Mouse (Mus musculus) T-helper 2 cell (primary cell): Measurements from ENCODE around the gene Xntrpc.

Source experiments
- in situ Hi-C: fragments of 300-600 bp; cut with MboI, MseI; formaldehyde crosslinking; loops from one replicate; pipeline ENCODE4 v1.15.1; 2025; ENCODE audit warnings: high pct_unique_total_duplicates

Gene Xntrpc

GRCm38 (mm10) chr7:102137464-102137863 is 72.0 kb downstream of the Xntrpc start:
- in situ Hi-C loops: loop anchor here (25.0 kb wide), 1 partner anchor 325 kb away; no protein-coding TSS in a partner anchor

GRCm38 (mm10) chr7:102137898-102138297 is 72.4 kb downstream of the Xntrpc start:
- in situ Hi-C loops: loop anchor here (25.0 kb wide), 1 partner anchor 324 kb away; no protein-coding TSS in a partner anchor
